Mouse (Mus musculus) forebrain, embryonic 10.5 days (tissue): ENCODE measurements around the gene Ehd4. TPM values are rescaled to one million over a fixed set of nuclear protein-coding genes. Genes with fewer than 3 reads are reported as not detected.

Experiments
- DNase-seq: peaks from one replicate; pipeline ENCODE4 v3.0.0-alpha.2; 2017; ENCODE audit warnings: low spot score; ENCODE audit errors: extremely low spot score
- H3K27ac ChIP-seq: fragments of 300-500 bp; sonication (generic); 2 replicates; pipeline ENCODE4 v1.5.1; 2016; ENCODE audit warnings: mild to moderate bottlenecking
- H3K27me3 ChIP-seq: fragments of 300-500 bp; sonication (generic); 2 replicates; pipeline ENCODE4 v1.6.1; 2016; ENCODE audit warnings: mild to moderate bottlenecking; ENCODE audit not compliant: poor library complexity, severe bottlenecking
- H3K36me3 ChIP-seq: fragments of 300-500 bp; sonication (generic); replicated peaks from 2 replicates; pipeline ENCODE4 v1.6.1; 2016; ENCODE audit warnings: mild to moderate bottlenecking, moderate library complexity
- H3K4me1 ChIP-seq: fragments of 300-500 bp; sonication (generic); 2 replicates; pipeline ENCODE4 v1.6.1; 2016
- H3K4me3 ChIP-seq: fragments of 300-500 bp; sonication (generic); 2 replicates; pipeline ENCODE4 v1.5.1; 2016; ENCODE audit warnings: mild to moderate bottlenecking, moderate library complexity
- H3K9me3 ChIP-seq: fragments of 300-500 bp; sonication (generic); 2 replicates; pipeline ENCODE4 v1.6.1; 2016; ENCODE audit warnings: mild to moderate bottlenecking, moderate library complexity
- WGBS: fragments of 180-500 bp; shearing (Covaris S2); methylation state at CpG from one replicate; pipeline ENCODE4 v1.1.7; 2016; 5-methylcytosine and 5-hydroxymethylcytosine counted together
- polyA plus RNA-seq: library from polyadenylated mRNA; unstranded; fragments of >200 nt; fragmentation: Nextera tagmentation; extraction: Ambion mirVana; gene quantifications from 2 replicates; pipeline ENCODE4 v1.2.1, GENCODE M21; 2016

Ehd4 gene
- polyA plus RNA-seq, 1 experiment from 2014 or later = 23.7 TPM

GRCm38 (mm10) chr2:120117346-120117745 lies 37.1 kb downstream of the Ehd4 start:
- peaks cover 9% of the 10 kb centered on the region for H3K4me1 ChIP-seq
- no peaks in the 10 kb centered on the region for H3K36me3 ChIP-seq
- H3K4me3 ChIP-seq = no peak overlapping the region
- H3K27ac ChIP-seq = no peak overlapping the region
- 86% methylated on average over 6 of the region's 6 CpGs for WGBS
- no peak for DNase-seq
- no peaks in the 10 kb centered on the region for H3K27me3 ChIP-seq
- no peaks in the 10 kb centered on the region for H3K9me3 ChIP-seq

DNA sequence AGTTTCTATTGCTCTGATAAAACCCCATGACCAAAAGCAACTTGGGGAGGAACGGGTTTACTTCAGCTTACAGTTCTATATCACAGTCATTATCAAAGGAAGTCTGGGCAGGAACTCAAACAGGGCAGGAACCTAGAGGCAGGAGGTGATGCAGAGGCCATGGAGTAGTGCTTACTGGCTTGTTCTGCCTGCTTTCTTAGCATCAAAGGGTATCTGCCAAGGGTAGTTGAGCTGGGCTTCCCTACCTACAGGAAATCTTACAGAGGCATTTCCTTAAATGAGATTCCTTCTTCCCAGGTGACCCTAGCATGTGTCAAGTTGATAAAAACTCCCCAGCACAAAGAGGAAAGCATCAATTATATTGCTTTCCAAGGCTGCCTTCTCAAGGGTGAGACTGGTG lies 38.0 kb downstream of the Ehd4 start:
- Histone ChIP-seq H3K27me3 (no peaks in the 10 kb centered on the region), H3K36me3 (no peaks in the 10 kb centered on the region), H3K27ac (no peak overlapping the region), H3K9me3 (no peaks in the 10 kb centered on the region), H3K4me1 (no peaks in the 10 kb centered on the region), H3K4me3 (no peak overlapping the region)
- WGBS = 88% methylated on average over 1 of the region's 1 CpGs
- no peak for DNase-seq

DNA sequence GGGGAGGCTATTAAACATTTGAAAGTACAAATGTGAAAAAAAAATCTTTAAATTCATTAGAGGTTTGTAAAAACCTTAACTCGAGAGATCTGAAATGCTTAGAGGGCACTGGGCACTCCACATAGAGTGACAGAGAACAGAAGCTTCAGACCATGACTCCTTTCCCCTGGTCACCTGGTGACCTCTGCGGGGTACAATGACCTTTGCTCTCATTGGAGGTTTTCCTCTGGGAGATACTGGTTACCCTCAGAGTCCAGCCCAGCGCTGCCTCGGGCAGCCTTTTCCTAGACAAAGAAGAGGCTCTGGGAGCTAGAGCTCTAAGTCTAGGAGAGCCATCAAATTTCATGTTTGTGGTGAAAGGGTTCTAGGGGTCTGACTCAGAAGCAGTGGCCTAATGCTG lies 39.4 kb downstream of the Ehd4 start:
- Histone ChIP-seq H3K36me3 (no peaks in the 10 kb centered on the region), H3K27ac (no peak overlapping the region), H3K9me3 (no peaks in the 10 kb centered on the region), H3K4me3 (no peak overlapping the region), H3K4me1 (no peaks in the 10 kb centered on the region), H3K27me3 (no peaks in the 10 kb centered on the region)
- no peak for DNase-seq
- 77% methylated on average over 4 of the region's 4 CpGs for WGBS

- no peak for DNase-seq
- H3K4me3 ChIP-seq = no peak overlapping the region
- H3K27me3 ChIP-seq = no peaks in the 10 kb centered on the region
- no peaks in the 10 kb centered on the region for H3K4me1 ChIP-seq
- H3K9me3 ChIP-seq = no peaks in the 10 kb centered on the region
- WGBS = 93% methylated on average over 3 of the region's 3 CpGs
- H3K36me3 ChIP-seq = no peaks in the 10 kb centered on the region
- H3K27ac ChIP-seq = no peak overlapping the region
Observed at GRCm38 (mm10) chr2:120113963-120114362, 40.4 kb downstream of the Ehd4 start.

GRCm38 (mm10) chr2:120113476-120113875 lies 40.9 kb downstream of the Ehd4 start:
- no peak for DNase-seq
- no peak overlapping the region for H3K27ac ChIP-seq
- H3K27me3 ChIP-seq = no peaks in the 10 kb centered on the region
- H3K9me3 ChIP-seq = no peaks in the 10 kb centered on the region
- no peaks in the 10 kb centered on the region for H3K4me1 ChIP-seq
- H3K4me3 ChIP-seq = no peak overlapping the region
- no peaks in the 10 kb centered on the region for H3K36me3 ChIP-seq
- WGBS = 95% methylated on average over 6 of the region's 6 CpGs

DNA sequence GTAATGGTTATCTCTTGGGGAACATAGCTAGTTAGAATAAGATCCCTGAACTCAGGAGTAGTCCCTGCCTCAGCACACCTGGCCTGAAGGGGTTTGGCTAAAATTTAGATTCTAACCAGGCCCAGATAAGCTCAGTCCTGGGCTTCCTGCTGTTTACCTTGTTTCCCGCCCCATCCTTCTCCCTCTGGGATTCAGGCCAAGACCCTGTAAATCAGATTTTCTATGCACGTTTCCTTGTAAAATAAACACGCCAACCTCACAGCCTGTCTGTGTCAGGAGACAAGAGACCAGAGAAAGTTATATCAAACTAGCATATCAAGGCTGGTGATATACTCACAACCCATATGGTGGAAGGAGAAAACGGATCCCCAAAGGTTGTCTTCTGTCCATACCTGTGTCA lies 42.8 kb downstream of the Ehd4 start:
- Histone ChIP-seq H3K9me3 (no peaks in the 10 kb centered on the region), H3K4me3 (no peak overlapping the region), H3K27ac (no peak overlapping the region), H3K4me1 (no peaks in the 10 kb centered on the region), H3K36me3 (no peaks in the 10 kb centered on the region), H3K27me3 (no peaks in the 10 kb centered on the region)
- no peak for DNase-seq
- 82% methylated on average over 4 of the region's 4 CpGs for WGBS

DNA sequence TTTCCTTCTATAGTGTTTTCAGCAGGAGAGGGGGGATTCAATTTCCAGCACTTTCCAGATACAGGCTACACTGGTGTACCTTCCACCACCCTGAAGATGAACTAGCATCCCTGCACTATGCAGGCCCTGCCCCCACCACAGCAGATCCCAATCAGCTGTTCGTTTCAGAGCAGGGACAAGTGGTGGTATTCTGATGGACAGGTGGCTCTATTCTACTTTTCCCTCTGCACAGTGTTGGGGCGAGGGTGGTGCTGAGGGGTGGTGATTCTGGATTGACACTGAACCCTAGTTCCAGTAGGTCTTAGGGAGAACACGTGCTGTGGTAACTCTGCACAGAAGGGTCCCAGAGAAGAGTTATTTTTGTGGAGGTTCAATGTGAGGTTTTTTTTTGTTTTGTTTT lies 43.2 kb downstream of the Ehd4 start:
- no peak for DNase-seq
- H3K36me3 ChIP-seq = no peaks in the 10 kb centered on the region
- no peak overlapping the region for H3K4me3 ChIP-seq
- no peaks in the 10 kb centered on the region for H3K4me1 ChIP-seq
- 84% methylated on average over 3 of the region's 3 CpGs for WGBS
- H3K27ac ChIP-seq = no peak overlapping the region
- no peaks in the 10 kb centered on the region for H3K27me3 ChIP-seq
- H3K9me3 ChIP-seq = no peaks in the 10 kb centered on the region

- Histone ChIP-seq H3K27ac (no peak overlapping the region), H3K27me3 (no peaks in the 10 kb centered on the region), H3K9me3 (no peaks in the 10 kb centered on the region), H3K4me3 (no peak overlapping the region), H3K4me1 (0 out of 2 replicates have a peak, but pooled peaks cover under 1% of the 10 kb centered on the region), H3K36me3 (no peaks in the 10 kb centered on the region)
- 86% methylated on average over 4 of the region's 4 CpGs for WGBS
- DNase-seq = no peak
Observed at GRCm38 (mm10) chr2:120108077-120108476, 46.3 kb downstream of the Ehd4 start.

DNA sequence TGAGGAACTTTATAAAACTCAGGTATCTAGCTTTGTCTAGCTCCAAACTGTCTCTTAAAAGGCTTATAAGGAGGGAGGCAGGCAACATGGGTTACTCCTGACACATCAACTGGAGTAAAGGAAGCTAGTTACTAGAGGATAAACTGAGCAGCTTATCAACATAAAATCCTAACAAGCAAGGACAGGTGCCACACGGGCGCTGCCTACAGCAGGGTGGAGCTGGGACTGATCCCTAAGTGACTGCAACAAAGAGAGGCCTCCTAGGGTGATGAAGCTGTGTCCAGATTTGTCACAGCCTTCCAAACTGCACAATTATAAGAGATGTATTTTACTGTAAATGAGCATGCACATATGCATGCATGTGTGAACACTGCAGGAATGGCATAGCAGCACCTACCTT lies 47.0 kb downstream of the Ehd4 start:
- no peaks in the 10 kb centered on the region for H3K9me3 ChIP-seq
- no peak overlapping the region for H3K4me3 ChIP-seq
- DNase-seq = no peak
- no peaks in the 10 kb centered on the region for H3K27me3 ChIP-seq
- WGBS = 91% methylated on average over 2 of the region's 2 CpGs
- 0 out of 2 replicates have a peak, but pooled peaks cover 5% of the 10 kb centered on the region for H3K4me1 ChIP-seq
- H3K36me3 ChIP-seq = no peaks in the 10 kb centered on the region
- no peak overlapping the region for H3K27ac ChIP-seq

DNA sequence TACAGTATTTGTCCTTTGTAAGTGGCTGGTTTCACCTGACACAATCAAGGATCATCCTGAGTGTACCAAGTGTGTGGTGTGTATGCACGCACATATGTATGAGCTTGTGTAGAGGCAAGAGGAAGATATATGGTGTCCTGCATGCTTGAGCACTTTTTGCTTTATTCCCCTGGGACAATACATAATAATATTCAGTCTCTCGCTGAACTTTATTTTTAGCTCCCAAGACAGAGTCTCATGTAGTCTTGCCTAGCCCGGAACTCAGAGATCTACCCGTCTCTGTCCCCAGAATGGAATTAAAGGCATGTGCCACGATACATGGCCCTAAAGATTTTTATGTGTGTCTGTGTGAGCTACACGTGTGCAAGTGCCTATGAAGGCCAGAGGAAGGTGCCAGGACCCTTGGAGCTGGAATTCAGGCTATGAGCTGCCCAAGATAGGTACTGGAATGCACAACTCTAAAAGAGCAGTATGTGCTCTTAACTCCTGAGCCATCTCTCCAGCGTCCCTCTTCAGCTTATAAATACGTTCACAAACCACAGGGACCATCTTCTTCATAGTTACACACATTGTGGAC lies 47.9 kb downstream of the Ehd4 start:
- H3K27ac ChIP-seq = no peak overlapping the region
- no peak overlapping the region for H3K4me3 ChIP-seq
- WGBS = 89% methylated on average over 8 of the region's 8 CpGs
- no peak for DNase-seq
- H3K9me3 ChIP-seq = no peaks in the 10 kb centered on the region
- H3K4me1 ChIP-seq = 0 out of 2 replicates have a peak, but pooled peaks cover 6% of the 10 kb centered on the region
- H3K27me3 ChIP-seq = no peaks in the 10 kb centered on the region
- 0 out of 2 replicates have a peak, but pooled peaks cover 6% of the 10 kb centered on the region for H3K36me3 ChIP-seq

GRCm38 (mm10) chr2:120105861-120106260 lies 48.5 kb downstream of the Ehd4 start:
- Histone ChIP-seq H3K4me1 (0 out of 2 replicates have a peak, but pooled peaks cover 6% of the 10 kb centered on the region), H3K4me3 (no peak overlapping the region), H3K36me3 (peaks cover 10% of the 10 kb centered on the region), H3K27me3 (no peaks in the 10 kb centered on the region), H3K9me3 (no peaks in the 10 kb centered on the region), H3K27ac (no peak overlapping the region)
- DNase-seq = no peak
- 82% methylated on average over 3 of the region's 3 CpGs for WGBS

DNA sequence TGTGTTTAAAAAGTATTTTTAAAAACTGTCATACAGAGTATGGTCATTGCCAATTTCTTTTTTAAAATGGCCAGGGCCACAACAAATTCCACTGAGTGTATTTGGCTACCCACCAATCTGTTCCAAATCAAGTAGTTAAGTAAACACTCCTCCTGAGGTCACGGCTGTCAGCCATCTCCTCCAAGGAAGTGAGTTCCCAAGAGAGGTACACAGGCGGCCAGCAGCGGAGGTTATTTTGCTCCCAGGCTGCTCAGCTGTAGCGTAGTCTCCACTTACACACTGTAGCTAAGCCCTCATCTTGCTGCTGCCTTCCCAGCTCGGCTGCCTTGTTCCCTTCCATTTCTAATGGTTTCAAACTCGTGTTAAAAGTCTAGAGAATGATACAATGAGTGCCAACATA lies 51.5 kb downstream of the Ehd4 start:
- no peaks in the 10 kb centered on the region for H3K9me3 ChIP-seq
- H3K36me3 ChIP-seq = peaks cover 10% of the 10 kb centered on the region
- H3K4me3 ChIP-seq = no peak overlapping the region
- no peaks in the 10 kb centered on the region for H3K27me3 ChIP-seq
- no peak for DNase-seq
- WGBS = 64% methylated on average over 6 of the region's 6 CpGs
- no peak overlapping the region for H3K27ac ChIP-seq
- H3K4me1 ChIP-seq = 0 out of 2 replicates have a peak, but pooled peaks cover 6% of the 10 kb centered on the region

DNA sequence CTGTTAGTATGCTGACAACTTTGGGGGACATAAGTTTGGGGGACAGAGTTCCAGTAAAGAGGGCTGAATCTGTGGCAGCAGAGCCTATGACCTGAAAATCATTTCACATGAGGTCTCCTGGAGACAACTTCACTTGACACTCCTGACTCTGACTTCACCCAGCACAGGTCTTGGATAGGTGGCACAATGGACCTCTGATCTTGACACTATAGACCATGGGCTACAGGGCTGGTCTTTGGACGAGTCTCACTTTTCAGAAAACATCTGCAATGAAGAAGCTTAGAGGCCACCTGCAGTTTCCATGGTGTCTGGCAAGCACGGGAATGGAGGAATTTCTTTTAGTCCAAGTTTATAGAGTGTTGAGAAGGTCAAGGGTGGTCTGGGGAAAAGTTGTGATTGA lies 52.0 kb downstream of the Ehd4 start:
- WGBS = 70% methylated on average over 2 of the region's 2 CpGs

DNA sequence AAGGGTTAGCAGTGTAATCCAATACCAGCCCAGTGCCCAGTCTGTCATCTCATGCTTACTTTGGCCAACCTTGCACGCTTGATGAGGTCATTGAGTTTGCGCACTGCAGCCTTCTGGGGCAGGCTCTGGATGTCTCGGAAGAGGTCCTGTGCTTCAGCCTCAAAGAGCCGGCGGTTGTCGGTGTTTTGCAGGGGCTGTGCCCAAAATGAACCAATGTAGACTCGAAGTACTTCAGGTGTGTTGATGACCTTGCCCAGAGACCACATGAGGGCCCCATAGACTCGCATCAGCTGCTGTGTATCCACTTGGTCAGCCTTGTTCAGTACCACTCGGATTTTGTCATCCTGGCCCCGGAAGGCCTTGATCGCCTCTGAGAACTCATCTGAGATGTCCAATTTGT lies 52.4 kb downstream of the Ehd4 start:
- Histone ChIP-seq H3K4me3 (no peak overlapping the region), H3K9me3 (no peaks in the 10 kb centered on the region), H3K27ac (no peak overlapping the region), H3K4me1 (0 out of 2 replicates have a peak, but pooled peaks cover 6% of the 10 kb centered on the region), H3K27me3 (no peaks in the 10 kb centered on the region), H3K36me3 (peaks cover 10% of the 10 kb centered on the region)
- 90% methylated on average over 11 of the region's 11 CpGs for WGBS
- no peak for DNase-seq

More for the DNA sequence above, 52.0 kb downstream of the Ehd4 start:
- DNase-seq = no peak
- Histone ChIP-seq H3K27ac (no peak overlapping the region), H3K36me3 (peaks cover 10% of the 10 kb centered on the region), H3K27me3 (no peaks in the 10 kb centered on the region), H3K9me3 (no peaks in the 10 kb centered on the region), H3K4me3 (no peak overlapping the region), H3K4me1 (0 out of 2 replicates have a peak, but pooled peaks cover 6% of the 10 kb centered on the region)
